Mouse (Mus musculus) embryonic facial prominence, embryonic 12.5 days (tissue): ENCODE results near the gene Mast1. TPM values are rescaled to one million over a fixed set of nuclear protein-coding genes. Genes with fewer than 3 reads are reported as not detected.

Experiments
- ATAC-seq: fragments of 200-750 bp; cut with Nextera tagmentation; 2 replicates; pipeline ENCODE4 v1.8.0; 2017; ENCODE audit not compliant: insufficient number of reproducible peaks, insufficient read depth, low FRiP score, low TSS enrichment
- H3K27ac ChIP-seq: fragments of 300-500 bp; sonication (generic); 2 replicates; pipeline ENCODE4 v1.5.1; 2016; ENCODE audit warnings: mild to moderate bottlenecking
- H3K27me3 ChIP-seq: fragments of 300-500 bp; sonication (generic); 2 replicates; pipeline ENCODE4 v1.6.1; 2016; ENCODE audit warnings: mild to moderate bottlenecking, moderate library complexity
- H3K36me3 ChIP-seq: fragments of 300-500 bp; sonication (generic); 2 replicates; pipeline ENCODE4 v1.6.1; 2016; ENCODE audit warnings: mild to moderate bottlenecking
- H3K4me1 ChIP-seq: fragments of 300-500 bp; sonication (generic); 2 replicates; pipeline ENCODE4 v1.6.1; 2016
- H3K4me2 ChIP-seq: fragments of 300-500 bp; sonication (generic); replicated peaks from 2 replicates; pipeline ENCODE4 v1.6.1; 2016; ENCODE audit warnings: mild to moderate bottlenecking, moderate library complexity
- H3K4me3 ChIP-seq: fragments of 300-500 bp; sonication (generic); 2 replicates; pipeline ENCODE4 v1.5.1; 2016; ENCODE audit warnings: mild to moderate bottlenecking
- H3K9ac ChIP-seq: fragments of 300-500 bp; sonication (generic); 2 replicates; pipeline ENCODE4 v1.6.1; 2016; ENCODE audit warnings: mild to moderate bottlenecking, moderate library complexity
- H3K9me3 ChIP-seq: fragments of 300-500 bp; sonication (generic); 2 replicates; pipeline ENCODE4 v1.6.1; 2016; ENCODE audit warnings: mild to moderate bottlenecking, moderate library complexity
- WGBS: fragments of 180-500 bp; shearing (Covaris S2); methylation state at CpG from one replicate; pipeline ENCODE4 v1.1.7; 2016; 5-methylcytosine and 5-hydroxymethylcytosine counted together
- polyA plus RNA-seq: library from polyadenylated mRNA; unstranded; fragments of >200 nt; fragmentation: Nextera tagmentation; extraction: Ambion mirVana; gene quantifications from 2 replicates; pipeline ENCODE4 v1.2.1, GENCODE M21; 2016

Mast1 gene
- 5.3 and 5.7 TPM in 2 replicates for polyA plus RNA-seq

GRCm38 (mm10) chr8:84936962-84937546, at the start of gene Mast1:
Gene Mast1 (minus strand): TSS chr8:84937359.
- peaks cover 68% of the 10 kb centered on the region for H3K27me3 ChIP-seq
- no peak for ATAC-seq

DNA sequence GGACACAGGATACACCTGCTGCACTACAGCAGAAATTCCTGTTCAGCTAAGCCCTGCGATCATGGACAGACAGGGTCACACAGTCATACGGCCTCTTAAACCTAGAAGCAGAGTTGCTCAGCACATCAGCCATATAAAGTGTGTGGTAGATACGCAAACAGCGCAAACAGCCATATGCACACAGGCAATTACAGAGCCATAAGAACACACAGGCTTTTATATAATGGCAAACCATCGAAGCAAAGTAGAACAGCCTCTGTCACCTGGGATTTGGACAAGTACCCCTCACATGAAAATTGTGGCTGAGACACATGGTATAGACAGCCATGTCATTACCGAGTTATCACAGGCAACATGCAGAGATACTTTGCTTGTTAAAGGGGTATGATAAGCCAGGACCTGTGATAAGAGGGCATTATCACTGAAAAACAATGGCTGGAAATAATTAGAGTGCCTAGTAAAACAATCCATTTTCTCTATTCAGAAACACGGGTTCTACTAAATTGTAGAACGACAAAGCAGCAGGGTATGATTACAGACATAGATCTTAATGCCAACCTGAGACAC, 49.3 kb upstream of the Mast1 start:
- no peaks in the 10 kb centered on the region for H3K9me3 ChIP-seq
- no peaks in the 10 kb centered on the region for H3K36me3 ChIP-seq
- H3K4me2 ChIP-seq = peak overlapping the region; percentile 98
- H3K4me3 ChIP-seq = peak overlapping the region; percentile 52
- WGBS = 30% methylated on average over 8 of the region's 8 CpGs
- ATAC-seq = no peak
- H3K4me1 ChIP-seq = peaks cover 40% of the 10 kb centered on the region
- peak overlapping the region; percentile 50 for H3K27ac ChIP-seq
- peaks cover 14% of the 10 kb centered on the region; the same call in 1 of the 2 replicates for H3K27me3 ChIP-seq
- no peak overlapping the region for H3K9ac ChIP-seq

More at GRCm38 (mm10) chr8:84936962-84937546, at the start of gene Mast1:
- Histone ChIP-seq H3K9me3 (no peaks in the 10 kb centered on the region), H3K9ac (peak within 1 kb of the TSS; percentile 41), H3K4me2 (peak within 1 kb of the TSS; percentile 74), H3K4me1 (peaks cover 16% of the 10 kb centered on the region), H3K27ac (no peak within 1 kb of the TSS), H3K4me3 (peak within 1 kb of the TSS; percentile 44), H3K36me3 (no peaks in the 10 kb centered on the region)
- under 1% methylated on average over 46 of the region's 50 CpGs for WGBS

DNA sequence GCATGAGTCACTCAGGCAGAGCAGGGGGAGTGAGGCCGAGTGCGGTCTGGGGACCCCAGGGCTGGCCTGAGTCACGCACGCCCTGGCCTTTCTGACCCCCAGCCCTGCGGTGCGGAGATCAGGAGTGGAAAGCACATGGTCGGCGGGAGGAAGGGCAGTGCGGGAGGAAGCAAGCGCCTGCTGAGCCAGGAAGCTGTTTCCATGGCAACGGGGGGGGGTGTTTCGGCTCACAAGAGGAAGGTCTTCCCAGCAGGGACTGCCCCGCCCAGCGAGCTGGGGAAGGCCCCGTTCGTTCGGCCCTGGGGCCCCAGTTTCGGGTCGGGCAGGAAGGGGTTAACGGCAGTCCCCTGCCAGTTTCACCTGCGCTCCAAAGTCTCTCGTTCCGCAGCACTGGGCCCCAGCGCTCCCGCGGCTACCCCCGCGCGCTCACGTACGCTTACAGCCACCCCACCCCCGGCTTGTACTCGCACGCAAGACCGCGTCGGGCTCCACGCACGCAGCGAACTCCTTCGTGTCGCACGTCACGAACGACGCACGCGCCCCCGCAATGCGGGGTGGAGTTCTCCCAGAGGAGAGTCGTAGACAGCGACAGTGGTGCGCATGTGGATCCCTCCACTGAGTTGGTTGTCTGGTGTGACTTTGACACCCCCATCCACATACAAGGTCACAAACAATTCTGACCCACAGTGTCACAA, 48.7 kb upstream of the Mast1 start:
- H3K36me3 ChIP-seq = no peaks in the 10 kb centered on the region
- peaks cover 14% of the 10 kb centered on the region; the same call in 1 of the 2 replicates for H3K27me3 ChIP-seq
- 1% methylated on average over 51 of the region's 53 CpGs for WGBS
- peak overlapping the region; percentile 52 for H3K4me3 ChIP-seq
- H3K9me3 ChIP-seq = no peaks in the 10 kb centered on the region
- ATAC-seq = no peak
- peak overlapping the region; percentile 50 for H3K27ac ChIP-seq
- peaks cover 39% of the 10 kb centered on the region for H3K4me1 ChIP-seq
- peak overlapping the region; percentile 98 for H3K4me2 ChIP-seq
- peak overlapping the region; percentile 58 for H3K9ac ChIP-seq

- under 1% methylated on average over 23 of the region's 23 CpGs for WGBS
- 0 out of 2 replicates have a peak overlapping the region, but pooled peaks have one; percentile 50 for H3K27ac ChIP-seq
- peak overlapping the region; percentile 52 for H3K4me3 ChIP-seq
- H3K36me3 ChIP-seq = no peaks in the 10 kb centered on the region
- H3K4me1 ChIP-seq = peaks cover 44% of the 10 kb centered on the region
- peak overlapping the region; percentile 58 for H3K9ac ChIP-seq
- H3K9me3 ChIP-seq = no peaks in the 10 kb centered on the region
- H3K27me3 ChIP-seq = peaks cover 18% of the 10 kb centered on the region; the same call in 1 of the 2 replicates
- peak overlapping the region; percentile 98 for H3K4me2 ChIP-seq
- ATAC-seq = no peak
These were observed 48.0 kb upstream of the Mast1 start for GRCm38 (mm10) chr8:84985049-84985683.

GRCm38 (mm10) chr8:84984294-84985048, 47.3 kb upstream of the Mast1 start:
- Histone ChIP-seq H3K9ac (0 out of 2 replicates have a peak overlapping the region, but pooled peaks have one; percentile 58), H3K27ac (0 out of 2 replicates have a peak overlapping the region, but pooled peaks have one; percentile 41), H3K27me3 (peaks cover 22% of the 10 kb centered on the region; the same call in 1 of the 2 replicates)

GRCm38 (mm10) chr8:84982499-84983011, 45.4 kb upstream of the Mast1 start:
- 63% methylated on average over 3 of the region's 3 CpGs for WGBS
- Histone ChIP-seq H3K27ac (no peak overlapping the region), H3K4me2 (no peak overlapping the region), H3K36me3 (no peaks in the 10 kb centered on the region), H3K27me3 (peaks cover 39% of the 10 kb centered on the region), H3K4me3 (no peak overlapping the region), H3K9me3 (no peaks in the 10 kb centered on the region), H3K4me1 (peaks cover 63% of the 10 kb centered on the region), H3K9ac (no peak overlapping the region)
- ATAC-seq = no peak

More at GRCm38 (mm10) chr8:84984294-84985048, 47.3 kb upstream of the Mast1 start:
- Histone ChIP-seq H3K4me2 (peak overlapping the region; percentile 98), H3K36me3 (no peaks in the 10 kb centered on the region), H3K4me1 (peaks cover 50% of the 10 kb centered on the region), H3K9me3 (no peaks in the 10 kb centered on the region), H3K4me3 (0 out of 2 replicates have a peak overlapping the region, but pooled peaks have one; percentile 52)
- 6% methylated on average over 16 of the region's 16 CpGs for WGBS
- ATAC-seq = no peak

- 73% methylated on average over 14 of the region's 15 CpGs for WGBS
- peaks cover 46% of the 10 kb centered on the region for H3K27me3 ChIP-seq
These were observed 44.7 kb upstream of the Mast1 start for GRCm38 (mm10) chr8:84981644-84982498.

DNA sequence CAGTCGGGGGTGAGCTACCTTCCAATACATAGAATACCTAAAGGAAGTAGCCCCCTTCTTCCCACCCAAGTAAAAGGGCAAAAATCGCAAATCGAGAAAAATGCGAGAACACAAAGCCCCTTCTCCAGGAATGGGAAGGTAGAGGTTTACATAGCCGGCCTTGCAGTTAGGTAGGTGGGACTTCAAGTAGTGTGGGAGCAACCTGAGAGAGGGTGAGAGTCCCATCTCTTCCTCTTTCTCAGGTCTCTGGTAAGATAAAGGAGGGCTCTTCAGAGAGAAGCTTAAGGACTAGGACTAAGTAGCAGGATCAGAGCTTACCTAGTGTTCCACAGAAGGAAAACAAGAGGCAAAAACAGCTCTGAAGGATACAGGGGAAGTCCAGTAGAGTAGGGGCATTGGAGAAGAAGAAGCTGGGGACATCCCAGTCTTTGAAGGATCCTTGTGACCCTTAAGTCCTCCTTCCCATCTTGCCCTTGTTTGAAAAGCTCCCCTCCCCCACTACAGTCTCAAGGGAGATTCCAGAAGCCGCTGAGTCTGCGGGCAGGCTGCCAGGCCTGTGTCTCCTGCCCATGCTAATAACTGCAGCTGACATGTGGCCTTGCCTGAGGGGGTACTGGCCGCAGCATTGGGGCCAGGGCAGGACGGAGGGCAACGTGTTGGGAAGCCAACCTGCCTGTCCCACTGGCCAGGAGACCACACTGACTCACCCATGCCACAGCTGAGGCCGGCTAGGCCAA, 43.6 kb upstream of the Mast1 start:
- H3K9ac ChIP-seq = no peak overlapping the region
- H3K4me1 ChIP-seq = peaks cover 68% of the 10 kb centered on the region
- peak overlapping the region; percentile 98 for H3K4me2 ChIP-seq
- peak overlapping the region; percentile 34; the same call in 1 of the 2 replicates for H3K4me3 ChIP-seq
- ATAC-seq = no peak
- H3K9me3 ChIP-seq = no peaks in the 10 kb centered on the region
- peak overlapping the region; percentile 60 for H3K27ac ChIP-seq
- H3K27me3 ChIP-seq = peaks cover 39% of the 10 kb centered on the region
- 26% methylated on average over 11 of the region's 11 CpGs for WGBS
- H3K36me3 ChIP-seq = no peaks in the 10 kb centered on the region

More at GRCm38 (mm10) chr8:84981644-84982498, 44.7 kb upstream of the Mast1 start:
- no peak overlapping the region for H3K9ac ChIP-seq
- H3K36me3 ChIP-seq = no peaks in the 10 kb centered on the region
- peaks cover 68% of the 10 kb centered on the region for H3K4me1 ChIP-seq
- no peak for ATAC-seq
- H3K4me3 ChIP-seq = no peak overlapping the region
- no peaks in the 10 kb centered on the region for H3K9me3 ChIP-seq
- no peak overlapping the region for H3K27ac ChIP-seq
- H3K4me2 ChIP-seq = no peak overlapping the region; the same call in 1 of the 2 replicates

DNA sequence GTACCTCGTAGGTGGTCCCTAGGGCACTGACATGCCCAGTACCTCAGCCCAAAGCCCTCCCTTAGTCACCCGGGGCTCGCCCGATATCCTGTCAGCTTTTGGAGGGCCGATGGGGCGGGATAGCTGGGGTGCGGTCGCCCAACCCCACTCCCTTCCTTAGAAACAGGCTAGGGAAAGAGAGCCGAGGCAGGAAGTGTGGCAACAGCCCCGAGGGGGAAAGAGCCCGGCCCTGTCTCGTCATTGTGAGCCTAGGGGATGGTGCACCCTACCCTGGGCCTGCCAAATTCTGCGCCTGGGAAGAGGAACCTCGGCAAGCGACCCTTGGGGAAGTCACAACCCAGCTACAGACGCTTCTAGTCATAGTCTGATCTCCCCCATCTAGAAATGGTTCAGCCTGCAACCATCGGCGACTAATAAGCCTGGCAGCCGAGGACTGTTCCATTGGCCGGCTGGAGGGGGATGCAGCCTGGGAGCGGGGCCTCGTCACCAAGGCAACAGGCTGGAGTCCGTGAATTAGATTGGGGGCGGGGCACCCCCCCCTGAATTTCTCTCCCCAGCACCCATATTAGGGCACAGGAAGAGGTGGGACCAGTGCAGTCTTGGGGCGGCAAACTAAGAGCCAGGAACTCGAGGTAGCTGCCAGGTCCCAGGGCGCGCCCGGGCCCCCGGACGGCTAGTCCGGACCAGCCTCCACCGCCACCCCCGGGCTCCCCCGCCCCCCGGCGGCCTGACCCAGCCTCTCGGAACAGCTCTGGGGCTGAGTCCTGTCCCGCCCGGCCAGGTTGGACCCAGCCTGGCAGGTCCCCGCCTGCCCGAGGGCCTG, 42.7 kb upstream of the Mast1 start:
- H3K4me2 ChIP-seq = peak overlapping the region; percentile 98
- peak overlapping the region; percentile 60; the same call in 1 of the 2 replicates for H3K27ac ChIP-seq
- peaks cover 36% of the 10 kb centered on the region for H3K27me3 ChIP-seq
- H3K36me3 ChIP-seq = no peaks in the 10 kb centered on the region
- peaks cover 64% of the 10 kb centered on the region for H3K4me1 ChIP-seq
- no peaks in the 10 kb centered on the region for H3K9me3 ChIP-seq
- H3K9ac ChIP-seq = peak overlapping the region; percentile 27; the same call in 1 of the 2 replicates
- ATAC-seq = peak; percentile 50
- peak overlapping the region; percentile 34 for H3K4me3 ChIP-seq
- 2% methylated on average over 42 of the region's 42 CpGs for WGBS
